Mouse (Mus musculus): ENCODE measurements around the gene Cyp2d10.
"Not testable (repeated sequence)": the region's sequence is repeated elsewhere in the genome, so short reads cannot be mapped to it uniquely, and the experiment has no call there.

The Cyp2d10 gene

GRCm38 (mm10) chr15:82406981-82407380, at the start of gene Cyp2d10:
Gene Cyp2d10 (minus strand): TSS chr15:82407195.
- no peak for DNase-seq

GRCm38 (mm10) chr15:82456086-82456790, 49.2 kb upstream of the Cyp2d10 start:
- DNase-seq = not testable (repeated sequence)

- DNase-seq = not testable (repeated sequence)
Observed at GRCm38 (mm10) chr15:82453501-82453900, 46.5 kb upstream of the Cyp2d10 start.

- DNase-seq = not testable (repeated sequence)
Observed at GRCm38 (mm10) chr15:82452133-82452532, 45.1 kb upstream of the Cyp2d10 start.

- DNase-seq = not testable (repeated sequence)
Observed at GRCm38 (mm10) chr15:82450045-82450444, 43.0 kb upstream of the Cyp2d10 start.

- DNase-seq = no peak
Observed at GRCm38 (mm10) chr15:82445196-82445595, 38.2 kb upstream of the Cyp2d10 start.

DNA sequence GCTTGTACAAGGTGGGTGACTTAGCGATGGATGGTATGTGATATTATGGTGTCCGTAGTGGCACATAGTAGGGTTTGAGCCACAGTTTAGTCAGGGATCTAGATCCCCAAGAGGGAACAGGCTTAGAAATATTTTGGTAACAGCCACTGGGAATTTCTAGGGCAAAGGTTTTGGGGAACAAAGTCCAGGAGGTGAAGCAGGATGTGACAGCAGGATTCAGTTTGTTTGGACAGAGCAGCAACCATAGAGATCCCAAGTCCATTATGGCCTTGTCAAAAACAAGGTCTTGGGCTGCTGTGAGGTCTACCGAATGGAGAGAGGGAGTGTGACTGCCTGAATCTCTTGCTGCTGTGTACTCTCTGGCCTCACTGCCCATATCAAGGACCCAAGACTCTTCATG, 36.7 kb upstream of the Cyp2d10 start:
- no peak for DNase-seq

- peak; percentile 12 for DNase-seq
Observed at GRCm38 (mm10) chr15:82437975-82438617, 31.1 kb upstream of the Cyp2d10 start.

DNA sequence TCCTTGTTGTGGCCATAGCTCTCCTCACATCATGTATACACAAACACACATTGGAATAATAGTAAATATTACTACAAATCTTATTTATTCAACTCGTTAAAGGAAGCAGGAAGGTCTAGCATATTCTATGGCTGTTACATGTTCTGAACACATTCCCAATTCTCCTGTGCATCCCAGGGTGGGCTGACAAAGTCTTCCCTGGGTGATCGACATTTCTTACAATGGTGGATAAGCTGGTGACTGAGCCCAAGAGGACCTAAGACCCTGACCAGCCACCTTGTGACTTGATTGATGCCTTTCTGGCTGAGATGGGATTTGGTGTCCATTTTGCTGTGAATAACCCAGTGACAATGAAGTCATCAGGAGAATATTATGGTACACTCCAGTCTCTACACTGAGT, 28.6 kb upstream of the Cyp2d10 start:
- DNase-seq = no peak

- DNase-seq = no peak
Observed at GRCm38 (mm10) chr15:82435011-82435410, 28.0 kb upstream of the Cyp2d10 start.

GRCm38 (mm10) chr15:82434541-82434940, 27.5 kb upstream of the Cyp2d10 start:
- no peak for DNase-seq

DNA sequence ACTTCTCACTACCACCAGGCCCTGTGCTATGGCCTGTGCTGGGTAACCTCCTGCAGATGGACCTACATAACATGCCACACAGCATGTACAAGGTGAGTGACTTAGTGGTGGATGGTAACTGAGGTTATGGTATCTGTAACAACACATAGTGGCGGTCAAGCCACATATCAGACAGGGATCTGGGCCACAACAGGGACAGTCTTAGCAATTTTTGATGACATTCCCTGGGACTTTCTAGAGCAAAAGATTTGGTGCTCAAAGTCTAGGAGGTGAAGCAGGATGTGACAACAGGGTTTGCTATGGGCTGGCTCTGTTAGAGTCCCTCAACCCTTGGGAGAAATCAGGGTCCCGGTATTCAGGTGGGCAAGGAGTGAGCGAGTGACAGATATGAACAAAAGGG, 26.6 kb upstream of the Cyp2d10 start:
- no peak for DNase-seq

- DNase-seq = no peak
Observed at GRCm38 (mm10) chr15:82433137-82433536, 26.1 kb upstream of the Cyp2d10 start, which contains the start of gene Cyp2d9. Gene Cyp2d9 (plus strand): TSS chr15:82433437.

- no peak for DNase-seq
Observed at GRCm38 (mm10) chr15:82423471-82423870, 16.5 kb upstream of the Cyp2d10 start.

DNA sequence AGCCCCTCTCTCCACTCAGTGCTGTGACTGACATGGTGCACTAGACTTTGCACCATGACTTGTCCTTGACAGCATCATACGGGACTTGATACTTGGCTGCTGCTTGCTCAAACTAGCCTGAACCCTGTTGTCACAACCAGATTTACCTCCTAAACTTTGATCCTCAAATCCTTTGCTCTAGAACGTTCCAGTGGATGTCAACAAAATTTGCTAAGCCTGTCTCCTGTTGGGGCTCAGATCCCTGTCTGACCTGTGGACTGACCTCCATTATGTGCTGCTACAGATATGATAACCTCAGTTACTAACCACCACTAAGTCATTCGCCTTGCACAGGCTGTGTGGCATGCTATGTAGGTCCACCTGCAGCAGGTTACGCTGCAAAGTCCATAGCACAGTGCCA, 15.9 kb upstream of the Cyp2d10 start:
- no peak for DNase-seq

DNA sequence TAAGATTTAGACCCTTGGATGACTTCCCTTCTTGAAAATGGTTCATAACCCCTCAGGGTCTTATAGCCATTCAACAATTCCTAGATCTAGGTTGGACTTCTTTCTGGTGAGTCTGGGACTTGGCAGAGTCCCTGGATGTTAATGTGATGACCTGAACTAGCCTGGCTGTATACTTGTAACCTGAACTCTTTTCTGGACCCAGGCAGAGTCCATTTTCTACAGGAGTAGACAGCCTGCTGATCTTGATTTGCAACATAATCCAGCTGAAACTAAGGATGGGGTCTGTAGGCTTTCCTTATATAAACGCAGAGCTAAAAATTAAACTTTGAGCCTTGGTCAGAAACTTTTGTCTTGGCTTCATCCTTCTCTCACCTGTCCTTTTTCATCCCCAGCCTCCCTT, 11.6 kb upstream of the Cyp2d10 start:
- DNase-seq = no peak

- DNase-seq = peak; percentile 71
Observed at GRCm38 (mm10) chr15:82416797-82417789, 10.1 kb upstream of the Cyp2d10 start.

DNA sequence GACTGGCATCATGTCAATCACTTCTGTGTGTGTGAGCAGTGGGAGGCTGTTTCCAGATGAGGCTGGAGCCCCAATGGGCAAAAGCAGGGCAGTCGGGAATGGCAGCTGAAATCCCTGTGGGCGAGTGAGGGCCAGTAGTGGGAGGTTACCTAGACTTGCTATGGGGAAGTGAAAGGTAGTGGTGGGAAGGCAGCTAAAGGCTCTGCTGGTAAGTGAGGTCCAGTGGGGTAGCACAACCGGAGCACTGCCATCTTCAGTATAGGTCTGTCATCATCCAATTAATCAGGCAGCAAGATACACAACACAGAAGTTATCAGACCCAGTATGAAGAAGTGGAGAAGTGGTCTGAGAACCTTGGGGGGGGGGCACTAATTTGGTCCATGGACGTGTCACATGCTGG, 541 bp upstream of the Cyp2d10 start:
- DNase-seq = no peak

DNA sequence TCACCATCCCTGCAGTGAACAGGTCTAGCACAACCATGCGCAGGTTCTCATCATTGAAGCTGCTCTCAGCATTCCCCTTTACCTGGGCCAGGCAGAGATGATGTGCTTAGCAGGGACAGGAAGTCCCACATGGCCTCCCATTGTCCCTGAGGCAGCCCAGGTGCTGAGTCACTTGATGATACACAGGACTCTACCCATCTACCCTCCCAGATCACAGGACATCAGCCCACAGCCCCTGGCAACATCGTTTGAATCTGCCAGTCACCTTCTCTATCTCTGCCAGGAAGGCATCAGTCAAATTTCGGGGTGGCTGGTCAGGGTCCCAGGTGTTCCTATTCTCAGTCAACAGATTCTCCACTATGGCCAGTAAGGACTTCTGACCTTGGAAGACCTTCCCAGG, 2.8 kb downstream of the Cyp2d10 start:
- no peak for DNase-seq

DNA sequence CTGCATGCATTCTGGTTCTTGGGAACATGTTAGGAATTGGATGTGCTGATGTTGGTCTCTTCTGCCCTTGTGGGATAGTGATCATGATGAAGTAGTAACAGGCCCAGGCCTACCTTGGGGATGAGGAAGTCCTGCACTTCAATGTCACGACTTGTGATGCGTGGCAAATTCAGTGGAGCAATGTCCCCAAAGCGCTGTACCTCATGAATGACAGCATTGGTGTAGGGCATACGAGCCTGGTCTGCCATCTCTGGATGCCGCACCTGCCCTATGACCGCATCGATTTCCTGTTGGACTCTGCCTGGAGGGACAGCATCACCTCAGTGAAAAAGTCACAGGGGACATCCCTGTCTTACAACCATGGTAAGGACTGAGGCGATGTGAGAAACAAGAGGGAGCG, 3.4 kb downstream of the Cyp2d10 start:
- no peak for DNase-seq

DNA sequence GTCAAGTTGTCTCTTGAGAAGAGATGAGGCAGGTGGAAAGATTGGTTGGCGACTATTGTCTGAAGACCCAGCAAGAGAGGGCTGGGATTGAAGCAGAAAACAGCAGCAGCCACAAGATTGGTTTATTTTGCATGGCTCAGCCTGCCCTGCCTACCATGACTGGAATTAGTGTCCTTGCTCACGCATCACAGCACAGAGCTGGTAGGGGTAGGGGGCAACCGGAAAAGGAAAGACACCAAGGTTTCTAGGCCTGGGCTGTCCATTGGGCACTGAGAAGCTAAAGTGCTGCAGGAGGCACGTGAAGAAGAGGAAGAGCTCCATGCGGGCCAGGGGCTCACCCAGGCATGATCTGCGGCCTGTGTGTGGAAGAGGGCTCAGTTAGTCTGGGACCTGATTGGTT, 4.3 kb downstream of the Cyp2d10 start:
- DNase-seq = no peak

- no peak for DNase-seq
Observed at GRCm38 (mm10) chr15:82402106-82402505, 4.9 kb downstream of the Cyp2d10 start.

DNA sequence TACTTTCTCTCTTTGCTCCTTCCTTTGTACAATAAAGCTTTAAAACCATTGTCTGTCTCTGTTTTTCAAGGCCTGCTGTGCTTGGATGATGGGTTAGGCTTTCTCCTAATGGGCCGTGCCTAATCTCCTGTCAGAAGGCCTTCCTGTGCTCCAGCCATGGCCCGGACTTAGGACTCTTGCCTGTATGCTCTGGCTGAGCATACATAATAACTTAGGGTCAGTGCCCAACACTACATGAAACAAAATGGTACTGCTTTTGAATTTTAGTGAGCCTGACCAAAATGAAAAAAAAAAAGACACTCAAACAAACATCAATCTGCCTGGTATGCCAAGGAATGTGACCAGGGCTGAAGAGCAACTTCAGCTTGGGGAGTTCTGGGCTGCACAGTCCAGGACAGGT, 5.5 kb downstream of the Cyp2d10 start:
- DNase-seq = no peak

All from liver (tissue).